Mouse (Mus musculus): Measurements from ENCODE around the gene Prss54.

GRCm38 (mm10) chr8:95542191-95542590 is 33.9 kb downstream of the Prss54 start:
- no peak for TF ChIP-seq CTCF (IDR thresholded peaks at IDR 0.05; ENCODE audit: low read depth)
- no peak for TF ChIP-seq EP300 (optimal IDR thresholded peaks at IDR 0.05)

All from stomach, postnatal 0 days (tissue).